17 mouse cellular contexts compared by ENCODE assay signal in the genomic region with DNA sequence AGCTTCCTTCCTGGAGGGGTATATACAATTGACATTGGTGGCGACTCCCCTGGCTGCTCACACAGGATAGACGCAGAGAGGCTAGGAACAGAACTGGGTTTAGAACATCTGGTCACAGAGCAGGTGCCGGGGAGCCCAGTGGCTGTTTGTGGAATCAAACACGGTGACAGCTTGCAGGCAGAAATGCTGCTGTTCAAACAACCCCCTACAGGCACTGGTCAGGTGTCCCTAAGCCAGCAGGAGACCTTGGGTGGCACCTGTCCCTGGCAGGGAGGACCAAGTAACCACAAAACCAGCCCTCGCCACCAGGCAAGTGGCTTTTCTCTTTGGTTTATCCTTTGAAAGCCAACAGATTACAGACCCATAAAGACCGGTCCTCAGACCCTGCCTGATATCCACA. TPM values are rescaled to one million over a fixed set of nuclear protein-coding genes. Genes with fewer than 3 reads are reported as not detected.
"Had no signal": no experiment of that assay in that cellular context is flagged by ENCODE, and none has a peak within 500 bp of the region (broad histone marks: within the 10 kb centered on the region; RNA-seq: fewer than 3 reads in every experiment).

No protein-coding gene starts in this region.

- H3K4me3 ChIP-seq: kidney, embryonic 15.5 days; limb, embryonic 13.5 days; midbrain, embryonic 12.5 days; stomach, embryonic 15.5 days had no signal

- H3K36me3 ChIP-seq: kidney, embryonic 15.5 days; limb, embryonic 13.5 days; midbrain, embryonic 12.5 days; stomach, embryonic 15.5 days had no signal

- H3K9ac ChIP-seq: kidney, embryonic 15.5 days; limb, embryonic 13.5 days; liver, embryonic 14.5 days; stomach, embryonic 15.5 days had no signal

- H3K27ac ChIP-seq: kidney, embryonic 15.5 days; limb, embryonic 13.5 days; liver, embryonic 14.5 days; midbrain, embryonic 12.5 days; stomach, embryonic 15.5 days had no signal

- H3K9me3 ChIP-seq: kidney, embryonic 15.5 days; limb, embryonic 13.5 days; midbrain, embryonic 12.5 days; stomach, embryonic 15.5 days had no signal

- H3K4me2 ChIP-seq: kidney, embryonic 15.5 days; limb, embryonic 13.5 days; midbrain, embryonic 12.5 days; stomach, embryonic 15.5 days had no signal

- DNase-seq: kidney, adult 2 months; kidney, postnatal 14 days; left cerebral cortex, postnatal 4 days; lung, adult 18-20 months; lung, postnatal 36 days; right cerebral cortex, postnatal 14 days; thymus, adult 2 months; thymus, postnatal 25 days had no signal

RNA-seq across cellular contexts. Expression of gene Pabpn1l, which starts 49.4 kb away (rescaled TPM):
- polyA plus RNA-seq: limb, embryonic 13.5 days; liver, adult 2 months; liver, embryonic 14.5 days; lung, embryonic 16.5 days; midbrain, embryonic 12.5 days; stomach, embryonic 15.5 days; testis, adult 2 months; urinary bladder, adult 2 months had no signal
